Mouse (Mus musculus) CH12F3 (cell line): ENCODE results near the gene Chchd6.

Experiments
- in situ Hi-C: fragments of 300-500 bp; cut with MboI; formaldehyde crosslinking; loops from 2 replicates; pipeline ENCODE4 v1.14.3; 2020; ENCODE audit warnings: low sequenced_read_pairs

Chchd6 gene

GRCm38 (mm10) chr6:89535626-89536225, 59.7 kb downstream of the Chchd6 start:
- in situ Hi-C loops, result no loop called here

- in situ Hi-C loops, result no loop called here
Observed at GRCm38 (mm10) chr6:89524766-89525165, 70.7 kb downstream of the Chchd6 start.

GRCm38 (mm10) chr6:89510154-89510553, 85.3 kb downstream of the Chchd6 start:
- in situ Hi-C loops, result no loop called here

- in situ Hi-C loops, result no loop called here
Observed at GRCm38 (mm10) chr6:89508725-89509124, 86.7 kb downstream of the Chchd6 start.

GRCm38 (mm10) chr6:89508263-89508662, 87.2 kb downstream of the Chchd6 start:
- in situ Hi-C loops, result no loop called here

- in situ Hi-C loops, result no loop called here
Observed at GRCm38 (mm10) chr6:89499961-89500360, 95.5 kb downstream of the Chchd6 start.

GRCm38 (mm10) chr6:89498764-89499516, 96.5 kb downstream of the Chchd6 start:
- in situ Hi-C loops, result no loop called here

GRCm38 (mm10) chr6:89496916-89497315, 98.5 kb downstream of the Chchd6 start:
- in situ Hi-C loops, result no loop called here

GRCm38 (mm10) chr6:89492368-89492767, 103.1 kb downstream of the Chchd6 start:
- in situ Hi-C loops, result no loop called here

- in situ Hi-C loops, result no loop called here
Observed at GRCm38 (mm10) chr6:89490369-89490768, 105.1 kb downstream of the Chchd6 start.

- in situ Hi-C loops, result no loop called here
Observed at GRCm38 (mm10) chr6:89489533-89489932, 105.9 kb downstream of the Chchd6 start.

- in situ Hi-C loops, result no loop called here
Observed at GRCm38 (mm10) chr6:89486055-89486454, 109.4 kb downstream of the Chchd6 start.

- in situ Hi-C loops, result no loop called here
Observed at GRCm38 (mm10) chr6:89481192-89481591, 114.3 kb downstream of the Chchd6 start.

- in situ Hi-C loops, result no loop called here
Observed at GRCm38 (mm10) chr6:89467908-89468307, 127.5 kb downstream of the Chchd6 start.

- in situ Hi-C loops, result no loop called here
Observed at GRCm38 (mm10) chr6:89467290-89467689, 128.2 kb downstream of the Chchd6 start.

GRCm38 (mm10) chr6:89466875-89467274, 128.6 kb downstream of the Chchd6 start:
- in situ Hi-C loops, result no loop called here

GRCm38 (mm10) chr6:89466053-89466708, 129.3 kb downstream of the Chchd6 start:
- in situ Hi-C loops, result no loop called here

- in situ Hi-C loops, result no loop called here
Observed at GRCm38 (mm10) chr6:89462223-89462760, 133.2 kb downstream of the Chchd6 start.

GRCm38 (mm10) chr6:89461250-89462222, 133.9 kb downstream of the Chchd6 start:
- in situ Hi-C loops, result no loop called here

- in situ Hi-C loops, result no loop called here
Observed at GRCm38 (mm10) chr6:89459634-89460033, 135.8 kb downstream of the Chchd6 start.

- in situ Hi-C loops, result no loop called here
Observed at GRCm38 (mm10) chr6:89457601-89458000, 137.9 kb downstream of the Chchd6 start.
